Mouse (Mus musculus) yolk sac, embryonic 10.5 days (tissue): ENCODE data around the gene Fgf16.

Source experiments
- DNase-seq: peaks from one replicate; pipeline ENCODE4 v3.0.0-alpha.2; 2017; ENCODE audit warnings: low spot score

Gene Fgf16

DNA sequence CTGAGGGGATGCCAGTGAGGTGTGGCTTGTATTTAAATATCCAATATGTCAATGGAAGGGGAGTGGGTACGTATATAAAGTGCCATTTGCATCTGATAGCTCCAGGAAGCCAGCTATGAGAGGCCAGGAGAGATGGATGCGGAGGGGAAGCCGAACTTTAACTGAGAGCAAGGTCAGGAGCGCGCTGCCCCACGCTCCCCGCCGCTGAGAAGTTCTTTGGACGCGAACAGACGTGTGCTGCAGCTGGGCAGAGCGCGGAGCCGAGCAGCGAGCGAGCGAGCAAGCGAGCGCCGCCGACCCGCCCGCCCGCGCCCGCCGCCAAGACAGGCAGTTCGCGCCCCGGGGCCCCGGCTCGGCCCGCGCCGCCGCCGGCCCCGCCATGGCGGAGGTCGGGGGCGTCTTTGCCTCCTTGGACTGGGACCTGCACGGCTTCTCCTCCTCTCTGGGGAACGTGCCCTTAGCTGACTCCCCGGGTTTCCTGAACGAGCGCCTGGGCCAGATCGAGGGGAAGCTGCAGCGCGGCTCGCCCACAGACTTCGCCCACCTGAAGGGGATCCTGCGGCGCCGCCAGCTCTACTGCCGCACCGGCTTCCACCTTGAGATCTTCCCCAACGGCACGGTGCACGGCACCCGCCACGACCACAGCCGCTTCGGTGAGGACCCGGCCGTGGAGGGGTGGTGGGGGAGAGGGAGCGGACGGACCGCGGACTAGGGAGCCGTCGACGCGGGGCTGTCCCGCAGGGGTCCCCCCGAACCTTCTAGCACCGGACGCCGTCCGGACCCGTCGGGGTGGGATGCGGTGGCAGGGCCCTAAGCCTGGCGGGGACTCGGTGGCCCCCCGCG, at the start of gene Fgf16:
Fgf16 (plus strand) TSS at position 118 of the 843 bp plus-strand sequence.
- no peak for DNase-seq

GRCm38 (mm10) chrX:105714740-105715139, 49.3 kb upstream of the Fgf16 start:
- no peak for DNase-seq

- DNase-seq, result no peak
Measured at GRCm38 (mm10) chrX:105715789-105716321, 48.2 kb upstream of the Fgf16 start.

- no peak for DNase-seq
Measured at GRCm38 (mm10) chrX:105718388-105718787, 45.7 kb upstream of the Fgf16 start.

DNA sequence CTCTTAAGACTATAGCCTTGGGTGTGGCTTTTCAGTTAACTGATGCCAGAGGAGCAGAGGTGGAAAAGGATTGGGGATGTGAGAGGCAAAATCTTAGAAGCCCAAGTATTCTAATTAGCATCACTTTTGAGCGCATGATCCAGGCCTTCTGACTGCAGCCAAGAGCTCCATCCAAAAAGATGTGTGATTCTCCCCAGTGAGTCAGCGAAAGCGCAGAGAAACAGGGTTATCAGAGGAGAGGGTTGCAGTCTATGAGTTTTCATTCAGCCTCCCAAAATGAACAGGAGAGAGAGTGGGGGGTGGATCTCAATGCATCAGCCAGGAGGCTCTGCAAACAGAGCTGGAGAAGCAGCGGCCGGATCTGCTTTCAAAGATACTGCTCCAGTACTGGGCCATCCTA, 45.1 kb upstream of the Fgf16 start:
- no peak for DNase-seq

GRCm38 (mm10) chrX:105724174-105724573, 39.9 kb upstream of the Fgf16 start:
- no peak for DNase-seq

DNA sequence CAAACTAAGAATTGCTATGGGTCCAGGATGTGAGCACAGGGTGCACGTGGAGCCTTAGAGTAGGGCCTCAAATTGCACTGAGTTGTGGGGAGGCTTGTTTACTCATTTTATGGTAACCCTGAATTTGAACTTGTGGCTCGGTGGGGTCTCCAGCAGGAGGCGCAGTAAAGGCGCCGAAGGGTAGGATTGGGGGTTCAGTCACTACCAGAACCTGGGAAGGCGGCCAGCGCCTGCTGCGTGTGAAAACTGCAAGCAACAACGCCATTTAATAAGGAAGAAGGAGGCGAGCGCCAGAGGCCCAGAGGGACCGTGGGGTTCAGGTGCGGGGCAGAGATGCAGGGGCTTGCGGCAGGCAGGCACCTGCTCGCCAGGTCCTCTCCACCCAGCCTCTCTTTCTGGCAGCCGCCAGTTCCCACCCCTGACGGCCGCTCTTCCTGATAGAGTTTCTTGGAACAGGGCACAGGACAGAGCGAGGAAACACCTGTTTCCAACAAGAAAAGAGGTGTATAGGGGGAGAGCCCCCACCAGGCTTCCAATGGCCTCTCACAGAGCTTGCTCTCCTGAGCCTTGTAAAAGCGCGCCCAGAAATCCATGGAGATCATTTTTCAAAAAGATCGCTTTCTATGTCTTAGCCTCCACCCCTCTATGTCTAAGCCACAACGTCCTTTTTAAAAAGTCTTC, 1.1 kb upstream of the Fgf16 start:
- DNase-seq, result no peak

GRCm38 (mm10) chrX:105763612-105764011, 467 bp upstream of the Fgf16 start:
- DNase-seq, result no peak

DNA sequence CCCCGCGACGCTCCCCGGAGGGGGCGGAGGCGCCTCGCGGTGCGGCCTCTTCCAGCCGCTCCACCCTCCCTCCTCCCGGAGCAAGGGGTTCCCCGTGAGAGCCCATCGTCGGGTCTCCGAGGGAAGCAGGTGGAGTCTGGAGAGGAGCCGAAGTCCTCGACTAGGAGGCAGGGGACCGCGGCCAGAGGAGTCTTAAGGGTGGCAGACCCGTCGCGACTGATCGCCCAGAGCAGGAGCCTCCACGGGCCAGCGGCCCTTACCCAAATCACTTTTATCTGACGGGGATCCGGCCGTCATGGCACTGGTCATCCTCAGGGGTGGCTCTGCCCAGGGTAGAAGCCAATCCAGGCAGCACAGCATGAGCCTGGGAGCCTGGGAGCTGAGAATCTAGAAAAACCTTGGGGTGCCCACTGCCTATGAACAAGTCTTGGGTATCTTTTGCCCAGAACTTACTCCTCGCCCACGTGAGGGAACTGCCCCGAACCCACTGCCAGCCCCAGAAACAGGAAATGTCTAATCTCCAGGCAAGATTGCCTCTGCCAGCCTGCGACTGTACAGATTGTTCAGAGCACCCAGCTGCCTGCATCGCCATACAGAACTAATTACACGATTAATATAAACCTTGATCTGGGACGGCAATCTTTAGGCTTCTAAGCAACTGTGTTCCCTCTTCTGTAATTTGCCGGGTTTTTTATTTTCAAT, 1.1 kb downstream of the Fgf16 start:
- no peak for DNase-seq

DNA sequence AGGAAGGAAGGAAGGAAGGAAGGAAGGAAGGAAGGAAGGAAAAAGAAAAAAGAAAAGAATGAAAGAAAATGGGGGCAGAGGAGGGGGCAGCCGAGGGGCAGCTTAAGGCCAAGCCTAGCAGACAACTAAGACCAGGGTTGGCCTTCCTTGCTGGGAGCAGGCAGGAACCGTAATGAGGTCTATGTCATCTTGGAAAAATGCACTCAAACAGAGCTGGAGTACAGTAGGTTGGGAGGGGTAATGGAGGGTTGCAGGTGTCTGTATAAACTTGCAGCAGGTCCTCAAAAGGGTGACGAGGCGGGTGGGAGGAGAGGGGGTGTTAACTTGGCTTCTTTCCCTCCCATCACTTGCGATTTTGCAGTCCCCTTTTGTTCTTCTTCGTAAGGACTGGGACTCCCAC, 1.9 kb downstream of the Fgf16 start:
- DNase-seq, result no peak

DNA sequence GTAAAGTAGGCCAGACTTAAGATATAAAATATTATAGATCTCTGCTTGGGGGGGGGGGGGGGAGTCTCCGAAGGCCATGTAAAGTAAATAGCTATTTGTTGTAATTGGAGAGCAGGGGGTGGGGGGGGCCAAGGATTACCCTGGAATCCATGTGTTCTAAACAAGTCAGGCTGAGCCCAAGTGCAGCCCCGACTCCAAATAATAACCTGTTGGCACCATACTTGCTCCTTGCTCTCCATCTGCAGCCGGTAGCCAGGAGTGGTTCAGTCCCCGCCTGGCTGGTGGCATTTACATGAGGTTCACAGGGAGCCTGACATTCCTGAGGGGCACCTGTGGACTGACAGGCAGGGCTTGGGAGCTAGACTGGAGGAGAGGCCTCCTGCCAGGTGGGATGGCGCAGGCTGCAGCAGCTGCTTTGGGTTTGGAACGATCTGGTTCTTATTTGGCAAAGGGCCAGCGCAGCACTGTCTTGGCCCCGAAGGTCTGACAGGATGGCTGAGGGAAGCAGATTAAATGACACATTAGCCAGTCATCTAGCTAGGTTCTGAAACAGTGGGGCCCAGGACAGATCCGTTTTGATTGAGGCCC, 3.2 kb downstream of the Fgf16 start:
- no peak for DNase-seq

DNA sequence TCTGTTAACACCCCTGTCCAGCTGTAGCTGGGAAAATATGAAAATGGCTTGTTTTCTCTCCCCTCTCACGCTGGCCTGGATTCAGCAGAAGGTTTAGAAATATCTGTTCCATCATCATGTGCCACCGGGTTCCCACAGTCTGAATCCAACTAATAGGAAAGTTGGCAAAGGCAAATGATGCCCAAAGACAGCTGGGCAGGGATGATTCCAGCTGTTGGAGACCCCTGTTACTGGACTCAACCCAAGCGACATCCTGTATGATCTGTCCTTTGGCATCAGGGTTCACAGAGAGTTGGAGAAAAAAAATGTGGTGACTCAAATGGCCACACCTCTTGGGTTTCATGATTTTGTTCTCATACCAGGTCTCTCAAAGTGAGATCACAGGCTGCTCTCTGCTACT, 3.9 kb downstream of the Fgf16 start:
- DNase-seq, result no peak

GRCm38 (mm10) chrX:105773281-105773680, 9.2 kb downstream of the Fgf16 start:
- DNase-seq, result no peak

GRCm38 (mm10) chrX:105794806-105795403, 30.8 kb downstream of the Fgf16 start:
- DNase-seq, result no peak

- DNase-seq, result no peak
Measured at GRCm38 (mm10) chrX:105824462-105824861, 60.4 kb downstream of the Fgf16 start.
